Mouse (Mus musculus): ENCODE measurements around the gene Gpr61. TPM values are rescaled to one million over a fixed set of nuclear protein-coding genes. Genes with fewer than 3 reads are reported as not detected.

Gene Gpr61
- polyA plus RNA-seq, 1 experiment from 2014 or later = 0.13 TPM

GRCm38 (mm10) chr3:108134701-108135100 lies 20.0 kb downstream of the Gpr61 start:
- Histone ChIP-seq H3K9ac (ENCODE audit: low read depth, low read length) (no peak overlapping the region), H3K36me3 (ENCODE audit: control insufficient read depth, insufficient read depth, low read length) (no peaks in the 10 kb centered on the region), H3K4me1 (ENCODE audit: control insufficient read depth, insufficient read depth, low read length) (peaks cover 12% of the 10 kb centered on the region), H3K27ac (ENCODE audit: low read length) (no peak overlapping the region), H3K9me3 (ENCODE audit: control insufficient read depth, low read length) (no peaks in the 10 kb centered on the region), H3K4me3 (ENCODE audit: low read length) (no peak overlapping the region), H3K4me2 (ENCODE audit: low read depth, low read length) (no peak overlapping the region), H3K27me3 (replicated peaks; ENCODE audit: control insufficient read depth, insufficient read depth, low read length) (no peaks in the 10 kb centered on the region)
- no peak for ATAC-seq
- WGBS = 83% methylated on average over 11 of the region's 11 CpGs

GRCm38 (mm10) chr3:108132484-108132883 lies 22.2 kb downstream of the Gpr61 start:
- no peaks in the 10 kb centered on the region for H3K9me3 ChIP-seq (ENCODE audit: control insufficient read depth, low read length)
- H3K27ac ChIP-seq (ENCODE audit: low read length) = peak overlapping the region; percentile 72; the same call in 1 of the 2 replicates
- H3K27me3 ChIP-seq (replicated peaks; ENCODE audit: control insufficient read depth, insufficient read depth, low read length) = no peaks in the 10 kb centered on the region
- H3K36me3 ChIP-seq (ENCODE audit: control insufficient read depth, insufficient read depth, low read length) = no peaks in the 10 kb centered on the region
- no peak overlapping the region for H3K4me3 ChIP-seq (ENCODE audit: low read length)
- H3K4me2 ChIP-seq (ENCODE audit: low read depth, low read length) = no peak overlapping the region
- peaks cover 16% of the 10 kb centered on the region for H3K4me1 ChIP-seq (ENCODE audit: control insufficient read depth, insufficient read depth, low read length)
- no peak for ATAC-seq
- no peak overlapping the region for H3K9ac ChIP-seq (ENCODE audit: low read depth, low read length)
- WGBS = 69% methylated on average over 1 of the region's 1 CpGs

GRCm38 (mm10) chr3:108131821-108132220 lies 22.9 kb downstream of the Gpr61 start:
- no peaks in the 10 kb centered on the region for H3K36me3 ChIP-seq (ENCODE audit: control insufficient read depth, insufficient read depth, low read length)
- H3K27ac ChIP-seq (ENCODE audit: low read length) = peak overlapping the region; percentile 72
- H3K9ac ChIP-seq (ENCODE audit: low read depth, low read length) = peak overlapping the region; percentile 34; the same call in 1 of the 2 replicates
- no peak overlapping the region for H3K4me3 ChIP-seq (ENCODE audit: low read length)
- ATAC-seq = peak; percentile 47
- peaks cover 16% of the 10 kb centered on the region for H3K4me1 ChIP-seq (ENCODE audit: control insufficient read depth, insufficient read depth, low read length)
- H3K9me3 ChIP-seq (ENCODE audit: control insufficient read depth, low read length) = no peaks in the 10 kb centered on the region
- 65% methylated on average over 1 of the region's 1 CpGs for WGBS
- H3K27me3 ChIP-seq (replicated peaks; ENCODE audit: control insufficient read depth, insufficient read depth, low read length) = no peaks in the 10 kb centered on the region
- no peak overlapping the region for H3K4me2 ChIP-seq (ENCODE audit: low read depth, low read length)

GRCm38 (mm10) chr3:108131216-108131615 lies 23.5 kb downstream of the Gpr61 start:
- 0 out of 2 replicates have a peak overlapping the region, but pooled peaks have one; percentile 13 for H3K4me2 ChIP-seq (ENCODE audit: low read depth, low read length)
- ATAC-seq = peak; percentile 86
- no peaks in the 10 kb centered on the region for H3K27me3 ChIP-seq (replicated peaks; ENCODE audit: control insufficient read depth, insufficient read depth, low read length)
- no peak overlapping the region for H3K9ac ChIP-seq (ENCODE audit: low read depth, low read length)
- WGBS = 68% methylated on average over 5 of the region's 5 CpGs
- no peak overlapping the region for H3K4me3 ChIP-seq (ENCODE audit: low read length)
- H3K9me3 ChIP-seq (ENCODE audit: control insufficient read depth, low read length) = no peaks in the 10 kb centered on the region
- H3K4me1 ChIP-seq (ENCODE audit: control insufficient read depth, insufficient read depth, low read length) = peaks cover 17% of the 10 kb centered on the region
- peak overlapping the region; percentile 72 for H3K27ac ChIP-seq (ENCODE audit: low read length)
- no peaks in the 10 kb centered on the region for H3K36me3 ChIP-seq (ENCODE audit: control insufficient read depth, insufficient read depth, low read length)

- Histone ChIP-seq H3K9me3 (ENCODE audit: control insufficient read depth, low read length) (no peaks in the 10 kb centered on the region), H3K4me1 (ENCODE audit: control insufficient read depth, insufficient read depth, low read length) (peaks cover 19% of the 10 kb centered on the region), H3K27ac (ENCODE audit: low read length) (no peak overlapping the region), H3K36me3 (ENCODE audit: control insufficient read depth, insufficient read depth, low read length) (no peaks in the 10 kb centered on the region), H3K4me3 (ENCODE audit: low read length) (no peak overlapping the region), H3K27me3 (replicated peaks; ENCODE audit: control insufficient read depth, insufficient read depth, low read length) (no peaks in the 10 kb centered on the region), H3K4me2 (ENCODE audit: low read depth, low read length) (no peak overlapping the region), H3K9ac (ENCODE audit: low read depth, low read length) (no peak overlapping the region)
- no peak for ATAC-seq
- 67% methylated on average over 4 of the region's 4 CpGs for WGBS
Observed at GRCm38 (mm10) chr3:108129804-108130203, 24.9 kb downstream of the Gpr61 start.

GRCm38 (mm10) chr3:108129367-108129766 lies 25.3 kb downstream of the Gpr61 start:
- no peak overlapping the region for H3K4me2 ChIP-seq (ENCODE audit: low read depth, low read length)
- H3K4me3 ChIP-seq (ENCODE audit: low read length) = no peak overlapping the region
- peaks cover 21% of the 10 kb centered on the region for H3K4me1 ChIP-seq (ENCODE audit: control insufficient read depth, insufficient read depth, low read length)
- no peaks in the 10 kb centered on the region for H3K36me3 ChIP-seq (ENCODE audit: control insufficient read depth, insufficient read depth, low read length)
- ATAC-seq = no peak
- WGBS = 78% methylated on average over 4 of the region's 4 CpGs
- 0 out of 2 replicates have a peak overlapping the region, but pooled peaks have one; percentile 10 for H3K27ac ChIP-seq (ENCODE audit: low read length)
- H3K9ac ChIP-seq (ENCODE audit: low read depth, low read length) = no peak overlapping the region
- H3K9me3 ChIP-seq (ENCODE audit: control insufficient read depth, low read length) = no peaks in the 10 kb centered on the region
- no peaks in the 10 kb centered on the region for H3K27me3 ChIP-seq (replicated peaks; ENCODE audit: control insufficient read depth, insufficient read depth, low read length)

GRCm38 (mm10) chr3:108128520-108128919 lies 26.2 kb downstream of the Gpr61 start:
- no peak for ATAC-seq
- Histone ChIP-seq H3K4me1 (ENCODE audit: control insufficient read depth, insufficient read depth, low read length) (peaks cover 21% of the 10 kb centered on the region), H3K36me3 (ENCODE audit: control insufficient read depth, insufficient read depth, low read length) (no peaks in the 10 kb centered on the region), H3K4me2 (ENCODE audit: low read depth, low read length) (no peak overlapping the region), H3K9me3 (ENCODE audit: control insufficient read depth, low read length) (no peaks in the 10 kb centered on the region), H3K27me3 (replicated peaks; ENCODE audit: control insufficient read depth, insufficient read depth, low read length) (no peaks in the 10 kb centered on the region), H3K27ac (ENCODE audit: low read length) (no peak overlapping the region), H3K4me3 (ENCODE audit: low read length) (no peak overlapping the region), H3K9ac (ENCODE audit: low read depth, low read length) (no peak overlapping the region)
- WGBS = 75% methylated on average over 5 of the region's 5 CpGs

- no peak overlapping the region for H3K9ac ChIP-seq (ENCODE audit: low read depth, low read length)
- H3K27ac ChIP-seq (ENCODE audit: low read length) = peak overlapping the region; percentile 37; the same call in 1 of the 2 replicates
- H3K4me1 ChIP-seq (ENCODE audit: control insufficient read depth, insufficient read depth, low read length) = peaks cover 21% of the 10 kb centered on the region
- peak; percentile 38; the same call in 1 of the 2 replicates for ATAC-seq
- H3K4me3 ChIP-seq (ENCODE audit: low read length) = no peak overlapping the region
- no peaks in the 10 kb centered on the region for H3K36me3 ChIP-seq (ENCODE audit: control insufficient read depth, insufficient read depth, low read length)
- no peaks in the 10 kb centered on the region for H3K9me3 ChIP-seq (ENCODE audit: control insufficient read depth, low read length)
- WGBS = 77% methylated on average over 3 of the region's 3 CpGs
- no peaks in the 10 kb centered on the region for H3K27me3 ChIP-seq (replicated peaks; ENCODE audit: control insufficient read depth, insufficient read depth, low read length)
- H3K4me2 ChIP-seq (ENCODE audit: low read depth, low read length) = no peak overlapping the region
Observed at GRCm38 (mm10) chr3:108126327-108126726, 28.4 kb downstream of the Gpr61 start.

- H3K9me3 ChIP-seq (ENCODE audit: control insufficient read depth, low read length) = no peaks in the 10 kb centered on the region
- peak; percentile 49 for ATAC-seq
- H3K9ac ChIP-seq (ENCODE audit: low read depth, low read length) = no peak overlapping the region
- no peak overlapping the region for H3K4me3 ChIP-seq (ENCODE audit: low read length)
- no peak overlapping the region for H3K27ac ChIP-seq (ENCODE audit: low read length)
- H3K36me3 ChIP-seq (ENCODE audit: control insufficient read depth, insufficient read depth, low read length) = no peaks in the 10 kb centered on the region
- no peaks in the 10 kb centered on the region for H3K27me3 ChIP-seq (replicated peaks; ENCODE audit: control insufficient read depth, insufficient read depth, low read length)
- WGBS = 29% methylated on average over 1 of the region's 1 CpGs
- no peak overlapping the region for H3K4me2 ChIP-seq (ENCODE audit: low read depth, low read length)
- H3K4me1 ChIP-seq (ENCODE audit: control insufficient read depth, insufficient read depth, low read length) = peaks cover 12% of the 10 kb centered on the region; the same call in 1 of the 2 replicates
Observed at GRCm38 (mm10) chr3:108124131-108124530, 30.6 kb downstream of the Gpr61 start.

- Histone ChIP-seq H3K9ac (ENCODE audit: low read depth, low read length) (no peak overlapping the region), H3K9me3 (ENCODE audit: control insufficient read depth, low read length) (no peaks in the 10 kb centered on the region), H3K4me2 (ENCODE audit: low read depth, low read length) (no peak overlapping the region), H3K36me3 (ENCODE audit: control insufficient read depth, insufficient read depth, low read length) (peaks cover 3% of the 10 kb centered on the region; the same call in 1 of the 2 replicates), H3K4me3 (ENCODE audit: low read length) (no peak overlapping the region), H3K4me1 (ENCODE audit: control insufficient read depth, insufficient read depth, low read length) (peaks cover 8% of the 10 kb centered on the region; the same call in 1 of the 2 replicates), H3K27ac (ENCODE audit: low read length) (no peak overlapping the region), H3K27me3 (replicated peaks; ENCODE audit: control insufficient read depth, insufficient read depth, low read length) (no peaks in the 10 kb centered on the region)
- WGBS = 86% methylated on average over 5 of the region's 5 CpGs
- no peak for ATAC-seq
Observed at GRCm38 (mm10) chr3:108123242-108123641, 31.4 kb downstream of the Gpr61 start.
